Mouse (Mus musculus) c-Kit-positive CD71-negative TER-119-negative erythroid progenitor cells, embryonic 14.5 days (primary cell): ENCODE results near the gene Ythdf2.

Source experiments
- DNase-seq: peaks from one replicate; pipeline ENCODE4 v3.0.0-alpha.2; 2013; ENCODE audit warnings: low read depth

Gene Ythdf2

DNA sequence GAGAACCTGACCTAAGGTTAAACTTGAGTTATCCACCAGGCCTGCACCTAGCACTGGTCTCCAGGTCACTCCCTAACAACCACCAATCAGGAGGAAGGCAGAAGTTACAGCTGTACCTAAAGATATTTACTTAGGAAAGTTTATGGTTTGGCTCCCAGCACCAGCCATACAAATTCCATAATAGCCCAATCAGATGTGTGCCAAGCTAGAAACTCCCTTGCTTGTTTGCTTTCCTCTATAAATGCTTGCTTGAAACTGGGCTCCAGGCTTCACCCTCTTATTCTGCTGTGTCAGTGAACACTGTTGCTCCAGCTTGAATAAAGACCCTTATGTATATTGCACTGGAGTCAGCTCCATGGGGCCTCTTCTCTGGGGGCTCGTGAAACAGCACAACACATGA, 60.4 kb downstream of the Ythdf2 start:
- no peak for DNase-seq

DNA sequence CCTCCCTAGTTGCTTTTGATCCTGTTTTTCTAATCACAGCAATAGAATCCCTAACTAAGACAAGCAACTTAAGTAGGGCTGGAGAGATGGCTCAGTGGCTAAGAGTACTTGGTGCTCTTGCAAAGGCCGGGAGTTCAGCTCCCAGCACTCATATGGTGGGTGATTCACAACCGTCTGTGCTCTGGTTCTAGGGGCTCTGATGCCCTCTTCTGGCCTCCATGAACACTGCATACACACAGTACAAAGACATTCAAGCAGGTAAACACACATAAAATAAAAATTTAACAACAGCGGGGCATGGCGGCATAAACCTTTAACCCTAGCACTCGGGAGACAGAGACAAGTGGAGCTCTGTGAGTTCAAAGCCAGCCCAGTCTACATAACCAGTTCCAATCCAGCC, 65.9 kb downstream of the Ythdf2 start:
- no peak for DNase-seq

DNA sequence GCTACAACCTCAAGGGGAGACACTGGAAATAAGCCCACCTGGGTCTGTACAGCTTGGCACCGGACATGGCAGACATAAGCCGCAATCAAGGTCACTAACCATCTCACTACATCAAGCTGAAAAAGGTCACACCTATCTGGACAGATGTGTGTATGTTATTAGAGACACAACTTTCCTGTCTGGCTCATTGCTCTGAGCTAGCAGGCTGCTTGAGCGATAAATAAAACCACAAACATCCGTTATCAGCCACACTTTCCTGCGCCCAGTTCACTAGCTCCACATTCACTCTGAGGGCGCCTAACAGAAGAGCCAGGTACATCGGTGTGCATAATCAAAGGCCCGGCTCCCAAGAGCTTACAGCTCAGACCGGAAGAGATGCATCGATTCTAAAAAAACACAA, 67.0 kb downstream of the Ythdf2 start:
- DNase-seq, result no peak

DNA sequence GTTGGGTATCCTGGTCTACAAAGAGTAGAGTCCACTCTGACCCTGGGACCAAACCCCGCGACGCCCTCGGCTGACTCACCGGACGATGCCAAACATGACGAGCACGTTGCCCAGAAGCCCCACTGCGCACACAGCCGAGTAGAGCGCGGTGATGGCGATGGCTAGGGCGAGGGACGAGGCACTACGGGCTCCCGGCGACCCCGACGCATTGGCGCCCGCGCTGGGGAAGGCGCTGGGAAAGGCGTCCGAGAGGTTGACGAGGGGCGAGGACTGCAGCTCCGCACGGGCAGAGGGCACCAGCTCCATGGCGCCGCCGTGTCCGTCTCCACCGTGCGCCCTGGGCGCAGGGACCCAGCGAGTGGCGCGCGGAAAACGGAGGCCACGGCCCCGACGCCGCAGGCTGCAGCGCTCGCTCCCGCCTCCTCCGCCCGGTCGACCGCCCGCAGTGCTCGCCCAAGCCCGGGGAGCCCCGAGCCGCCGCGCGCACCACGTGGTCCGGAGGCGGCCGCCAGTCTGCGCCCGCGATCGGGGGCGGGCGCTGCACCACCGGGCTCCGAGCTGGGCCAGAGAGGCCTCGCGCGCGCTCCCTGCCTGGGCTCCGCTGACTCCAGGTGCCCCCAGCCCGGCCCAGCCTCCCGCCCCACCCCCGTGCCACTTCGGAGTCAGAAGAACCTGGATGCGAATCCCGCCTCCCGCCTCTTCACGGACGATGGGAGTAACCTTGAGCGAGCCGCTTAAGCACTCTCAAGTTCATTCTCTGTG, 67.8 kb downstream of the Ythdf2 start, which contains the start of gene Oprd1:
Oprd1 (minus strand) TSS at position 407 of the 762 bp plus-strand sequence.
- DNase-seq, result no peak

DNA sequence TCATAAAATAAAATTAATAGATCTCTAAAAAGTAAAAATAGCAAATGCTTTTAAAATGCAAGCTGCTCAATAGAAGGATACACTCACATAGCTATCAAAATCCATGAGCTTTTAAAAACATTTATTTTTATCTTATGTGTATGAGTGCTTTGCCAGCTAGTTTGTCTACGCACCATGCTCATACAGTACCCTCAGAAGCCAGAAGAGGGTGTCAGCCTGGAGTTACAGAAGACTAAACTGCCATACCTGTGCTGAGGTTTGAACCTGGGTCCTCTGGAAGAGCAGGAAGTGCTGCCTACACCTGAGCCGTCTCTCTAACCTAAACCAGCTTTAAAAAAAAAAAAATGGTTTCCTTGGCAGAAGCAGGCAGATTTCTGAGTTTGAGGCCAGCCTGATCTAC, 73.5 kb downstream of the Ythdf2 start:
- DNase-seq, result no peak

DNA sequence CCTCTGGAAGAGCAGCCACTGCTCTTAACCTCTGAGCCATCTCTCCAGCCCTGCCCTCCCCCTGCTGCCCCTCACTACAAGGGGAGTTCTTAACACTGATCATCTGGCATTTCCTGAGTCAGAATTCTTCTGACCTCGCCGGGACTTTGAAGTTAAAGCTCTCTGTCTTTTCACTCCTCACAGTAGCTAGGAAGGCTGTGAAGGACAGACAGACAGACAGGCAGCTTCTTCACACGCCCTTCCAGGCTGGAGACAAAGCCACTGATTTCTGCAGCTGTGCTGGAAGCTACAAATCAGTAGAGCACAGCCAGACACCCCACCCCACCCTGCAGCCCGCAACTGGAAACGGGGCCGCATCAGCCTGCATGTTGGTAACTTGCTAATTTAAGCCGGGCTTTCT, 75.1 kb downstream of the Ythdf2 start:
- DNase-seq, result no peak
